Mouse (Mus musculus) left cerebral cortex, postnatal 4 days (tissue): Measurements from ENCODE around the gene Siah3. TPM values are rescaled to one million over a fixed set of nuclear protein-coding genes. Genes with fewer than 3 reads are reported as not detected.

Source experiments
- DNase-seq: peaks from one replicate; pipeline ENCODE4 v3.0.0-alpha.2; 2022
- intact Hi-C: fragments of 180-260 bp; cut with DNase I; formaldehyde crosslinking; loops from one replicate; pipeline ENCODE4 v1.15.1; 2025
- total RNA-seq, 2 experiments: library from RNA; stranded (reverse); gene quantifications; 2 replicates each; pipeline ENCODE4 v1.2.3; 2021

The Siah3 gene
- total RNA-seq, 2 experiments from 2014 or later: 9.5 to 10.1 TPM

DNA sequence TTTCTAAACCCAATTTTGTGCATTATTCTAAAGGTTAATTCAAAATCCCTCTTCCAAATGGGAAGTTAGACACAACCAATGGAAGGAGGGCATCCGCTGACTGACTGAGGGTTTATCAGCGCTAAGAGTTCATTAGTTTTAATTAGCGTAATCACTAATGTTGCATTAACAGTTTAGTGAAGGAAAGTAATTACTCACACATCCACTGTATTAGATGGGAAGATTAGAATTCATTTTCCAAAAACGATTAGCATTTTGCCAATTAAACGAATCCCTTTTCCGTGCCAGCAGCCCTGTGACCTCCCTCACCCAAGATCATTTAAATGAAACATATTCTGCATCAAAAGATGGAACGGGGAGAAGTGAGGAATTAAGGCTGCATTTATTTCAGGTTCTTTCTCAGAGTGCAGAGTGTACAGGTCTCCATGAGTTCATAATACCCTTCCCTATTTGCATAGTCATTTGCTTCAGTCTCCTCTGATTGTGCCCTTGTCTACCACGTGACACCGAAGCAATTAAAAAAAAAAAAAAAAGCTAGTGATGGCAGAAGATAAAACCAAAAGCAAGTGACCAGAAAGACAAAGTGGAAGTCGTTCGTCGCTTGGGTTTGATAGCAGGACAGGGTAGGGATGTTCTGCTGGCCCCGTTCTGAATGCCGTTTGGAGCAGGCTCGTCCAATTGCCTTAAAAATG is 62.6 kb downstream of the Siah3 start:
- DNase-seq: no peak
- intact Hi-C loops: no loop called here

GRCm38 (mm10) chr14:75518899-75519298 is 63.1 kb downstream of the Siah3 start:
- intact Hi-C loops: no loop called here
- DNase-seq: no peak

DNA sequence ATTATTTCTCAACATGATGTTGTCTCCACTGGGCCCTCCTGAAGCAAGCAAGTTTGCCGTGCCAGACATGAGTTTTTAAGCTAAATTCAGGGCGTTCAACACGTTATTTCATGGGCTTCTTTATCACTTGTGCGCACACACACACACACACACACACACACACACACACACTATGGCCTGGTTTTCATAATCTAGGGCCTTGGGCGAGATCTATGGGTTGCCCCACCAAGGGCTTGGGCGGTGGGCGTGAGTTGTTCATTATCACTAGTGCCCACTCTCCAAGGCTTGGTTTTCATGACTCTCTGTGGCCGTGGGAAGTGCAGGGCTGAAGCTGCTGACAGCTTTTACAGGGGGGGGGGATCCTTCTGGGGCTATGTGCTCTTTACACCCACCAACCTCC is 63.9 kb downstream of the Siah3 start:
- DNase-seq: no peak
- intact Hi-C loops: no loop called here

DNA sequence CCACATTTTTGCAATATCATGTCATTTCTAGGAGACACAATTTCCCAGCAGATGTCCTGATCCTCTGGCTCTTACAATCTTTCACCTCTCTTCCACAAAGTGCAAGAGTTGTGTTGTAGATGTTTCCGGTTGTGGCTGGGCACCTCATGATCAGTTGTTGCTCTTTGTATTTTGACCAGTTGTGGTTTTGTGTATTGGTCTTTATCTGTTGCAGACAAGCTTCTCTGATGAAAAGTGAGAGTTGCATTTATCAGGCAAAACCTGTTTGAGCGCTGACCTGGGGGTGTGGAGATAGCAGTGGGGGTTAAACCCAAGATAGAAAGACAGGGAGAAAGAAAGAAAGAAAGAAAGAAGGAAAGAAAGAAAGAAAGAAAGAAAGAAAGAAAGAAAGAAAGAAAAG is 68.9 kb downstream of the Siah3 start:
- no peak for DNase-seq
- intact Hi-C loops: loop anchor here (5.0 kb wide), 1 partner anchor 67 kb away; the partner anchor contains the start of gene Siah3

DNA sequence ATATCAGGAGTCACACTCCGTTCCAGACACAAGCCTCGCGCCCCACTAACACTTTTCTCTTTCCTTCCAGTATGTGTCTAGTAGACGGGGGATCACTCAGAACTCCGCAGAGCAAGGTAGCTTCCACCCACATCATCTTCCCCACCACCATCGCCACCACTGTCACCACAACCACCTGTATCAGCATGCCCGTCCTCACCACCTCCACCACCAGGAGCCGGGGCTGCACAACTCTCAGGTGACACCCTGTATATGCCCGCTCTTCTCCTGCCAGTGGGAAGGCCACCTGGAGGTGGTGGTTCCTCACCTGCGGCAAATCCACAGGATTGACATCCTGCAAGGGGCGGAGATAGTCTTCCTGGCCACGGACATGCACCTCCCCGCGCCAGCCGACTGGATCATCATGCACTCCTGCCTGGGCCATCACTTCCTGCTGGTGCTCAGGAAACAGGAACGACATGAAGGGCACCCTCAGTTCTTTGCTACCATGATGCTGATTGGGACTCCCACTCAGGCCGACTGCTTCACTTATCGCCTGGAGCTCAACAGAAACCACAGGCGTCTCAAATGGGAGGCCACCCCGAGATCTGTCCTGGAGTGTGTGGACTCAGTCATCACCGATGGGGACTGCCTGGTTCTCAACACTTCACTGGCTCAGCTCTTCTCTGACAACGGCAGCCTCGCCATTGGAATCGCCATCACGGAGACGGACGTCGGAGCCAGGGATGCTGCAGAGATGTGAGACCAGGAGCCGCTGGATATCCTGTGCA is 69.8 kb downstream of the Siah3 start:
- intact Hi-C loops: loop anchor here (5.0 kb wide), 1 partner anchor 68 kb away; the partner anchor contains the start of gene Siah3
- DNase-seq: no peak

DNA sequence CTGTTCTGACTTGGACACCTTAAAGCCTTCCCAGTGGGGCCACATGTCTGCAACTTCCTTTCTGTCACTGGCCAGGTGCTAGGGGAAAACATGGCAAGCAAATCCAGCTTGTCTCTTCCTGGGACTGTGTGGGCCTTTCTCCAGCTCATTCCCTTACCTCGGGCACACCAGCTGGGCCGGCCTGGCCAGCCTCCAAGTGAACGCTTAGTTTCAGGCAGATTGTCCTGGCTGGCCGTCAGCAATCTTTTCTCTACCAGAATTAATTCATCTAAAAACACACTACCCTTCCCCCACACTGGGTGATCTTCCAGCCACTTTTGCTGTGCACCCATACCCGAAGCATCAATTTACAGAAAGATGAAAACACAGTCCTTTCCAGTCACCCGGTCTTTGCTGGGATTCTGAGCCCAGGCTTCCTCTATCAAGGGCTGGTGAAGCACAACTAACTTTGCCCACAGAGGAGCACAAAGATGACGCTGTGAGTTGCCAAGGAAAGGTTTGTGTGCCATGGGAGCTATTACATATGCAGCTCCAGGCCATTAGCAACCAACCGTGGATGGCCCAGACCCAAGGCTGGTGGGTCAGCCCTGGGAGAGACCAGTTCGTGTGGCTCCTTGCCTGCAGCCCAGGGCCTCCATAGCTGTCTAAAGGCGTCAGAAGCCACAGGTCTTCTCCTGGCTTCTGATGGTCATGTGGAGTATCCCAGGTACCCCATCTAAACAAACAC is 71.8 kb downstream of the Siah3 start:
- DNase-seq: peak; percentile 96
- intact Hi-C loops: loop anchor here (5.0 kb wide), 1 partner anchor 70 kb away; the partner anchor contains the start of gene Siah3

GRCm38 (mm10) chr14:75530815-75531353 is 75.1 kb downstream of the Siah3 start:
- DNase-seq: no peak
- intact Hi-C loops: no loop called here

DNA sequence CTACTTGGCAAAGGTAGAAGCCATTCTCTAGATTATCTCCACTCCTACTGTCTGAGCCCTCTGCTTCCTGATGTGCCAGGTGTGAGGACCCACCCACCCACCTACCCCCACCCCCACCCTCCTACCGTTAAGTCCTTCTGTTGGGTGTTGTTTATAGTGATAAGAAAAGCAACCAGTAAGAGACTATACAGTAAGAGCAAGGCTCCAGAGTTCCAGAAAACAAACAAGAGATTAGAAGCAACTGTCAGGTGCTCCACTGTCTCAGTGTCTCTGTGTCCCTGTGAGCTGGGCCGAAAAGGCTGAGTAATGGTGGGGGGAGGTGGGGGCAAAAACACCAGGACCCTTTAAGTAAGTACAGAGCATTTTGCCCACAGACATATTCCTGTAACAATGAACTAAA is 83.4 kb downstream of the Siah3 start:
- no peak for DNase-seq
- intact Hi-C loops: no loop called here

DNA sequence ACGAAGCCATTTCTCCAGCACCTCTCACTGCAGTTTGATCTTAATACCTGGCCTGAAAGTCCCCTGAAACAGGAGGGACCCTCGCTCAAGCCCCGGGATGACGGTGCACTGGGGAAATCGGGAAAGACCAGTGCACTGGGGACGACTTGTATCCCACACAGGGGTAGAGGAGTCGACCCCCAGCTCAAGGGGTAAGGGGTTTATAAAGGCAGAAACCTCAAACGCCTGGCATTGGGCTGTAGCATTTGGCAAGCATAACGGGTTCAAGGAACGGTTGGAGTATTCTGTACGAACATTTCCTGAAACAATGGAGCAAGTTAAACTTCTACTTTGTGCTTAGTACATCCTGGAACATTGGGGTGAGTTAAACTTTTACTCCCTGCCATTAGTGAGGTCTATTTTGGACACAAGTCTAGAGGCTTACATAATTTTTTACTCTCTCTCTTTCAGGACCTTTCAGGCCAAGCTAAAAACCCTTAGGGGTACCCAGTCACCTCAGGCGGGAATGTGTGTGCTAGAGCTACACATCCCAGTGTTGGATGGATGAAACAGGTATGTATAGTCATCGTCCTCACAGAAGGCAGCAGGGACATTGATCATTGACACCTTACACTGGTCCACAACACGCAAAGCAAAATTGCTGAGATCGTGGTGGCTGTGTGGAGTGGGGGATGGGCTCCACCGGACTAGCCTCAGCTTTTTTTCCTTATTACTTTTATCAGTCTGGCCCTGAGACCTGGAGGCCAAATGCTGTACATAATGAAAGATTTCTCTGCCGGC is 84.6 kb downstream of the Siah3 start:
- no peak for DNase-seq
- intact Hi-C loops: no loop called here

- intact Hi-C loops: no loop called here
- DNase-seq: peak; percentile 56
Measured at GRCm38 (mm10) chr14:75540996-75541350, 85.2 kb downstream of the Siah3 start.

DNA sequence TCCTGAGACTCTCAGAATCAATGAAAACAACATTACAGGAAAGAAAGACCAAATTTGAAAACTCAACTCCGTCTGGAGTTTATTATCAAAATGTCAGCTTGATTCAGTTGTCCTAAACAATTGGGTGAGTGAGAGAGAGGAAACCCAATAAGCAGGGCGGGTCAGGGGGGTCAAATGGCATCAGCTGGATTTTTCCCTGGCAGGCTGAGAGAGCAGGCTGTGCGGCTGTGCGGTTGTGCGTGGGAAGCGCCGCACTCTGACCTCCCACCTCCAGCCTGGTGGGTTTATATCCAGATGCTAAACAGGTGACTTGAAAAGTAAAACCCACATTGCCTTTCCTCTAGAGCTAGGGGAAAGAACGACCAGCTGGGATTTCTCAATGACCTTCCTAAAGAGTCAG is 85.9 kb downstream of the Siah3 start:
- intact Hi-C loops: no loop called here
- DNase-seq: no peak

DNA sequence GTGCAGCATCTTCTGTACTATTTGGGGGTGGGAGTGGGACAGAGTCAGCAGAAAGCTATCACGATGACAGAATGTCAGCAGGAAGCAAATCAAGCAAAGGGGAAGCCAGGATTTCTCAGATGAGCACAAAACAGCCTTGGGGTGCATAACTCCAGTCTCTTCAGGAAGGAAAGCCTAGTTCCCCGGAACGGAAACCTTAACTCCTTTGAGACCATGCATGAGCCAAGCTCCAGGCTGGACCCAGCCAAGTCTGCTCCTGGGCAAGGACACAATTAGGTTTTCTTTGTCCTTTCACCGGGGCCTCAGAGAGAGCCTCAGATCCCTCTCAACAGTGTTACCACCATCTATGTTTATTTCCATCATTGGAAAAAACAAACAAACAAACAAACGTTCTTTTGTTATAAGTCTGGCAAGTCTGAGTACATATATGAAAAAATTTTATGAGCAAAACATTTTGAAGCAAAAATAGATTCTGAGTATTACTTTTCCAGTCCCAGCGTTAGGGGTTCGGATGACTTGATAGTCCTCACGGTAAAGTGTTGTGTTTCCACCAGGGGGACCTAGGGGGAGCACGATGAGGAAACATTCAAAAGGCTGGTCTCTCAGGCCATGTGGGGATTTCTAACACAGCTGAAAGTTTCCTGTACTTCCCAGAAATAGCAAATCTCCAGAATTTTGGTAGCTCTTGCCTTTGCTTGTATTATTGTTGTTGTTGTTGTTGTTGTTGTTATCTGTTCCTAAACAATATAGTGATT is 106.0 kb downstream of the Siah3 start:
- intact Hi-C loops: no loop called here
- DNase-seq: no peak

DNA sequence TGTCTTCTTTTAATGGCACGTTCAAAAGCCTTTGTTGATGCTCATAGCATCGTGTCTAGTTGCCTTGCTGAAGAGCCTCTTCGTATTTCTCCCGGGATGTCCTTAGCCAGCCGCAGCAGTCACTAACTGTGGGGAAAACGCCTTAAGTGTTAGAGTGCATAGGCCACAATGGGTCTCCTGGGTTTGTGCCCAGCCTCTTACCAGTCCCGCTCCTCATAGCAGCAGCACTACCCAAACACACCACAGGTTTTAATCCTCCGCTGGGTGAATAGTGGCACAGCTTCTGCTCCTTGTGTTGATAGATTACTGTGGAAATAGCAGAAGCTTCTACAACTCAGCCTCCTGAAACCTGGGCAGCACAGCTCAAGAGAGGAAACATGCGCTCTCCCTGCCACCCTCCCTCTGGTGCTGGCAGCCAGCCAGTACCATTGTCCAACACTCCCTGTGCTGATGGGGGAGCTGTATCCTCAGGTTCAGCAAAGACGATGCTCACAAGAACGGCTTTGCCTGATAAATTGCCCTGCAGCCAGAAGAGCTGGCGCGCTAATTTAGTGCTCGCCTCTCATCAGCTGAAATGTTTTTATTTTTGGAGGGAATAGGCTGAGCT is 109.9 kb downstream of the Siah3 start:
- intact Hi-C loops: no loop called here
- DNase-seq: peak; percentile 92

DNA sequence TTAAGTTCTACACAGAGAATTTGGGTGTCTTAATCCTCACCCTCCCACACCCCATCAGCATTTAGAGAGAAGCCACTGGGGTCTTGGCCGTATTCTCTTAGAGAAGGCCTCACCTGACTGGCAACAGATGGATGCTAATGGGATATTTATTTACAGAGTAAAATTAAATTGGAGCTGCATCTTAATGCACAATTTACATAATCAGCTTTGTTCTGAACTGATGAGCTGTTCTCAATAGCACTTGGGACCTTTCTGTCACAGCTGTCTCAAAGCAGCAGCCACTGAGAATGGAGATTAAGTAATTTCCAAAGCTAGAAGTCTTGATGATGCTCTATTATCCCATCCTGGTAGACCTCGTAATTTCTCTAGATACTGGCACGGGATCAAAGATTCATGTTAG is 110.5 kb downstream of the Siah3 start:
- DNase-seq: no peak
- intact Hi-C loops: no loop called here

- intact Hi-C loops: no loop called here
- no peak for DNase-seq
Measured at GRCm38 (mm10) chr14:75579010-75579409, 123.2 kb downstream of the Siah3 start.
